Mouse (Mus musculus): ENCODE measurements around the gene Rasal2.
A peak's percentile ranks its signal among the peaks of the same experiment; 100 is the strongest.

GRCm38 (mm10) chr1:157137132-157137853 lies 275.1 kb downstream of the Rasal2 start:
- peak; percentile 28; the same call in 1 of the 2 replicates for TF ChIP-seq CTCF (IDR thresholded peaks at IDR 0.05)
- no peak for TF ChIP-seq POLR2A (IDR thresholded peaks at IDR 0.05; ENCODE audit: insufficient read depth, low read depth, low read length)
- no peak for TF ChIP-seq EP300 (IDR thresholded peaks at IDR 0.05; ENCODE audit: insufficient read depth, low read depth, low read length)

All from heart, adult 2 months (tissue).